Mouse (Mus musculus) liver, embryonic 15.5 days (tissue): ENCODE results near the gene Ybx2. TPM values are rescaled to one million over a fixed set of nuclear protein-coding genes. Genes with fewer than 3 reads are reported as not detected.
"Not testable (repeated sequence)": the region's sequence is repeated elsewhere in the genome, so short reads cannot be mapped to it uniquely, and the experiment has no call there.

ENCODE experiments used
- ATAC-seq: fragments of 200-750 bp; cut with Nextera tagmentation; 2 replicates; pipeline ENCODE4 v1.8.0; 2017; ENCODE audit warnings: moderate number of reproducible peaks, mild to moderate bottlenecking, moderate library complexity; ENCODE audit not compliant: insufficient read depth
- H3K27ac ChIP-seq: fragments of 300-500 bp; sonication (generic); replicated peaks from 2 replicates; pipeline ENCODE4 v1.5.1; 2015; ENCODE audit warnings: mild to moderate bottlenecking, inconsistent platforms
- H3K27me3 ChIP-seq: fragments of 300-500 bp; sonication (generic); 2 replicates; pipeline ENCODE4 v1.6.1; 2015; ENCODE audit warnings: mild to moderate bottlenecking, inconsistent platforms
- H3K36me3 ChIP-seq: fragments of 300-500 bp; sonication (generic); replicated peaks from 2 replicates; pipeline ENCODE4 v1.6.1; 2015; ENCODE audit warnings: moderate library complexity, mild to moderate bottlenecking, inconsistent platforms
- H3K4me1 ChIP-seq: fragments of 300-500 bp; sonication (generic); replicated peaks from 2 replicates; pipeline ENCODE4 v1.6.1; 2015; ENCODE audit warnings: inconsistent platforms
- H3K4me2 ChIP-seq: fragments of 300-500 bp; sonication (generic); 2 replicates; pipeline ENCODE4 v1.6.1; 2015; ENCODE audit warnings: moderate library complexity, mild to moderate bottlenecking, inconsistent platforms
- H3K4me3 ChIP-seq: fragments of 300-500 bp; sonication (generic); replicated peaks from 2 replicates; pipeline ENCODE4 v1.5.1; 2015; ENCODE audit warnings: mild to moderate bottlenecking, inconsistent platforms
- H3K9ac ChIP-seq: fragments of 300-500 bp; sonication (generic); 2 replicates; pipeline ENCODE4 v1.6.1; 2015; ENCODE audit warnings: moderate library complexity, mild to moderate bottlenecking, inconsistent platforms
- H3K9me3 ChIP-seq: fragments of 300-500 bp; sonication (generic); replicated peaks from 2 replicates; pipeline ENCODE4 v1.6.1; 2016; ENCODE audit warnings: inconsistent platforms
- WGBS: fragments of 180-500 bp; shearing (Covaris S2); methylation state at CpG from one replicate; pipeline ENCODE4 v1.1.7; 2015; ENCODE audit warnings: mixed read lengths; ENCODE audit not compliant: insufficient replicate concordance; 5-methylcytosine and 5-hydroxymethylcytosine counted together
- polyA plus RNA-seq: library from polyadenylated mRNA; unstranded; fragments of >200 nt; fragmentation: Nextera tagmentation; extraction: Ambion mirVana; gene quantifications from 2 replicates; pipeline ENCODE4 v1.2.1, GENCODE M21; 2015

Ybx2 gene
- polyA plus RNA-seq, 1 experiment from 2014 or later = not detected

DNA sequence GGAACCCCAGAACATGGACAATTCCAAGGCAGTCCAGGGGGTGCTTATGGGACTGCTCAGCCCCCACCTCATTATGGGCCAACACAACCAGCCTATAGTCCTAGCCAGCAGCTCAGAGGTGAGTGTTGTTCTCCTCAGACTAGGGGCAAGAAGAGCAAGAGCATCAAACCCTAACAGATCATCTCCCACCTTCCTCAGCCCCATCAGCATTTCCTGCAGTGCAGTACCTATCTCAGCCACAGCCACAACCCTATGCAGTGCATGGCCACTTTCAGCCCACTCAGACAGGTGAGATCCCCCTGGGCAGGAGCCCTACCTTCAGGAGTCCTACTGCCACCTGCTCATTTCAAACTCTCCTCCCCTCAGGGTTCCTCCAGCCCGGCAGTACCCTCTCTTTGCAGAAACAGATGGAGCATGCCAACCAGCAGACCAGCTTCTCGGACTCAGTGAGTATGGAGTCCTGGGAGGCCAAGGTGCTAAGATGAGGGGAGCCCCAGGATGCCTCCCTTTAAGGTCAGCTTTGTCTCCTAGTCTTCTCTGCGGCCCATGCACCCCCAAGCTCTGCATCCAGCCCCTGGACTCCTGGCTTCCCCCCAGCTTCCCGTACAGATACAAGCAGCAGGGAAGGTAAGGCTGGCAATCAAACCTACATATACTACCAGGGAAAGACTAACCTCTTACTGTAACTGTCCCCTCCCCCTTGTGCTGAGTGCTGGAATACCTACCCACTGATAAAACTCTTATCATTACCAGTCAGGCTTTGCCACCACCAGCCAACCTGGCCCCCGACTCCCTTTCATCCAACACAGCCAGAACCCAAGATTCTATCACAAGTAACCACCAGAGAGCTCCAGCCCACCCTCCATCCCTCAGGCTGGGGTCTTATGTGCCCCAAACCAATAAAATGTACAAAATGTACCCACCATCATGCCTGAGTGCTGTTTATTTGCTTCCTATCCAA lies 19.6 kb upstream of the Ybx2 start:
- peak; percentile 62 for ATAC-seq
- Histone ChIP-seq H3K27me3 (no peaks in the 10 kb centered on the region), H3K4me2 (peak overlapping the region; percentile 90), H3K4me3 (peak overlapping the region; percentile 86), H3K4me1 (peaks cover 64% of the 10 kb centered on the region), H3K36me3 (peaks cover 74% of the 10 kb centered on the region), H3K9ac (peak overlapping the region; percentile 90), H3K9me3 (no peaks in the 10 kb centered on the region), H3K27ac (peak overlapping the region; percentile 97)
- WGBS = 17% methylated on average over 5 of the region's 5 CpGs

DNA sequence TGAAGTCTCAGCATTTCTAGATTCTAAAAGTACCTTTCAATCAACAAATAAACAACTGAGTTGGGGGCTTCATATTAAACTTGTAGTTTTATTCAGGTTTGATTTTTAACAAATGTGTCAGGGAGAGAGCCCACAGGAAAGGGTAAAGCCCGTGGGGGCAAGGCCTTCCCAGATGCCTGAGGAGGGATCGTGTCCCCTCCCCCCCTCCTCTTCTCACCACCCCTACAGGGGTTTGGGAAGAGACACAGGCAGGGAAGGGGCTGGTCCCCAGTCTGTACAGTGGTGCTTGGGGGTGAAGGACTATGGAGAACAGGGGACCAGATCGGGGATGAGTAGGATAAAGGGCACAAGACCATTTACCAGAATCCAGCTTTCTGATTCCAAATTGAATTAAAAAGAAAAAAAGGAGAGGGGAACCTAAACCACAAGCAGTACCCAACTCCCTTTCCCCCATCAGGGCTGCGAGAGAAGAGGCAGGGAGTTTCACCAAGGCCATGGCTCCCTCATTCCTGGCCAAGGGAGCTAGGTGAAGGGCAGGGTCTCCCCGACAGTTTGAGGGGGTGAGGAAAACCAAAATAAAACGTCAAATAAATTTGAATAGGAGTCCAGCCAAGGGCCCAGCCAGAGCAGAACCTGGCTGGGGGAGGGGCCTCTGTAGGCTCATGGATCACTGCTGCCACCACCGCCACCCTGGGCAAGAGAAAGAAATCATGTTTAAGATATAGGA lies 18.8 kb upstream of the Ybx2 start:
- peak overlapping the region; percentile 97 for H3K27ac ChIP-seq
- peak overlapping the region; percentile 86 for H3K4me3 ChIP-seq
- H3K9me3 ChIP-seq, H3K27me3 ChIP-seq, ATAC-seq: not testable (repeated sequence)
- H3K4me2 ChIP-seq = peak overlapping the region; percentile 90
- H3K36me3 ChIP-seq = peaks cover 65% of the 10 kb centered on the region
- 22% methylated on average over 7 of the region's 7 CpGs for WGBS
- H3K9ac ChIP-seq = peak overlapping the region; percentile 90
- H3K4me1 ChIP-seq = peaks cover 64% of the 10 kb centered on the region

DNA sequence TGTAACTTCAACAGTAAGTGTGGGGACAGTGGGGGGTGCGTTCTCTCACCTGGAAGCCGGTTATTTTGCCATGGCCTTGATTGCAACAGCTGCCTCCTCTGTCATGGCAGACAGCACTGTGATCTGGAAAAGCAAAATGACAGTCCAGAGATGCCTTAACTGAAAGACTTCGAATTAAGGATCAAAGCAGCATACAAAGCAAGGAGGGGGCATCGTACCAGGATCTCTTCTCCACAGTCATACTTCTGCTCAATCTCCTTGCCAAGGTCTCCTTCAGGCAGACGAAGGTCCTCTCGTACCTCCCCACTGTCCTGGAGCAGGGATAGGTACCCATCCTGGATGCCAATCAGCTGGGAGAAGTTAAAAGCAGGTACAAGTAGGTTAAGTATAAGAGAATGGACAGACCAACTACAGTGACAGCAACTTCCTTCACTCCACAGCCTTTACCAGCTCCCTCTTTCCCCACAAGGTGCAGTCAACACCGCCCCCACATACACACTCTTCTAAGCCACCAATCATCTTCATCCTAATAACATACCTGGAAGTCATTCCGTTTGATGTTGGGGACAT lies 18.1 kb upstream of the Ybx2 start:
- H3K9ac ChIP-seq = peak overlapping the region; percentile 20; the same call in 1 of the 2 replicates
- H3K27me3 ChIP-seq = no peaks in the 10 kb centered on the region
- H3K4me3 ChIP-seq = peak overlapping the region; percentile 86
- peaks cover 69% of the 10 kb centered on the region for H3K4me1 ChIP-seq
- ATAC-seq = no peak
- WGBS = 64% methylated on average over 8 of the region's 8 CpGs
- peaks cover 59% of the 10 kb centered on the region for H3K36me3 ChIP-seq
- H3K9me3 ChIP-seq = no peaks in the 10 kb centered on the region
- H3K4me2 ChIP-seq = peak overlapping the region; percentile 90
- peak overlapping the region; percentile 97 for H3K27ac ChIP-seq

DNA sequence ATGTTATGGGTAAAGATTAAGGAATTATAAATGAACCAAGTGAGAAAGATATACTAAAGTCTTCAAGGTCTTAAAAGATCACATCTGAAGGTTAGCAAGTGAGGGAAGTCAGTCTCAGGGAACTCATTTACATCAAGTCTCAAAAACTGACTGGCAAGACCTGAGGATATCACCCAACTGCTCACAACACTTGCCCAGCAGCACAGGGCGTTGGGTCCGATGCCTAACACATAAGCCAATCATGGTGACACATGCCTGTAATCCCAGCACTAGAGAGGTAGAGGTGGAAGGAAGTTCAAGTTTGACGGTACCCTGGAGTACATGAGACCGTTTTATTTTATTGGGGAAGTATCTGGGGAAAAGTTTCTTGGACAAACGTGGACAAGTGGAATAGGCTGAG lies 17.5 kb upstream of the Ybx2 start:
- H3K36me3 ChIP-seq = peaks cover 52% of the 10 kb centered on the region
- H3K9ac ChIP-seq = peak overlapping the region; percentile 20; the same call in 1 of the 2 replicates
- peak overlapping the region; percentile 90 for H3K4me2 ChIP-seq
- H3K9me3 ChIP-seq = no peaks in the 10 kb centered on the region
- H3K4me3 ChIP-seq = peak overlapping the region; percentile 88; the same call in 1 of the 2 replicates
- ATAC-seq = no peak
- peak overlapping the region; percentile 97 for H3K27ac ChIP-seq
- no peaks in the 10 kb centered on the region for H3K27me3 ChIP-seq
- H3K4me1 ChIP-seq = peaks cover 70% of the 10 kb centered on the region
- WGBS = 66% methylated on average over 5 of the region's 5 CpGs

DNA sequence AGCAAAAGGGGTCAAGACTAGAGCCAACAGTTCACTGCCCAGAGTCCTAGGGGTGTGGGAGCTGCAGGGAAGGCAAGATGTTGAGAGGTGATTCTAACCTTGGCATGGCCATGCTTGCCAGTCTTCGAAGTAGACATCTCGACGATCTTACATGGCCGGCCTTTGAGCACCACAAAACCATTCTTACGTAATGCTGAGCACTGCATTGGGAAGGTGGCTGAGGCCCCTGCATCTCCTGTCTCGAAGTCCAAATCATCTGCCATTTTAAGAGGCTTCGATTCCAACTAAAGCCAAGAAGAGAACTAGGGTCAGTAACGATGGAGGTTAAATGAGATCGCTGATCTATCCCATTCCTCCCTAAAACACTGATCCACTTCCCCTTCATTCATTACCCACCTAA lies 16.5 kb upstream of the Ybx2 start:
- Histone ChIP-seq H3K9me3 (no peaks in the 10 kb centered on the region), H3K4me1 (peaks cover 74% of the 10 kb centered on the region), H3K9ac (peak overlapping the region; percentile 97), H3K4me3 (peak overlapping the region; percentile 88), H3K27ac (peak overlapping the region; percentile 97), H3K4me2 (peak overlapping the region; percentile 90), H3K27me3 (no peaks in the 10 kb centered on the region), H3K36me3 (peaks cover 50% of the 10 kb centered on the region)
- no peak for ATAC-seq
- 40% methylated on average over 9 of the region's 9 CpGs for WGBS

DNA sequence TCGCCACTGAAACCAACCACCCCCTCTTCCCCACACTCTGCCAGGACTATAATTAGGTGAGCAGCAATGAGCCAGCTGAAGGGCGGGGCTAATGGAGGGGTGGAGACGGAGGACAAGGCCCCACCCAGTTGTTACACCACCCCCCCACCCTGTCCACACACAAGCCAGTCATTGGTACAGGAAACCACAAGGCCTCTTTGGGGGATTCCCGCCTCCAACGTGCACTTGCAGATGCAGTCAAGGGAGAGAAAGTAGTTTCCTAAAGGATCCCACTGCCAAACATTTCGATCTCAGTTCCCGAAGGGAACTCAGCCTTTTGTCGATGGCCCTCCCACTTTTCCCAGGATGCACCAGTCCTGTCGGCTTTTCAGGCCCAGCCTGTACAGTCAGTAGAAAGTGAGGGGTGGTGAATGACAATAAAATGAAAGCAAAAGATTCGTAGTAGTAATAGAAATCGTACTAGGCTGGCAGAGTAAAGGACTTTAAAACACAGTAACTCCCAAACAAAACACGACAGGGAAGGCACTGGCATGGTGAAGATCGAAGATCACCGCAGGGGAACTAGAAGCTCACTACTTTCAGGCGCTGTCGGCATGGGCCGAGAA lies 15.8 kb upstream of the Ybx2 start:
- H3K36me3 ChIP-seq = peaks cover 48% of the 10 kb centered on the region
- H3K27ac ChIP-seq = peak overlapping the region; percentile 97
- peak overlapping the region; percentile 88 for H3K4me3 ChIP-seq
- H3K4me1 ChIP-seq = peaks cover 72% of the 10 kb centered on the region
- no peaks in the 10 kb centered on the region for H3K9me3 ChIP-seq
- under 1% methylated on average over 17 of the region's 17 CpGs for WGBS
- no peaks in the 10 kb centered on the region for H3K27me3 ChIP-seq
- H3K9ac ChIP-seq = peak overlapping the region; percentile 97
- peak; percentile 38 for ATAC-seq
- H3K4me2 ChIP-seq = peak overlapping the region; percentile 90

DNA sequence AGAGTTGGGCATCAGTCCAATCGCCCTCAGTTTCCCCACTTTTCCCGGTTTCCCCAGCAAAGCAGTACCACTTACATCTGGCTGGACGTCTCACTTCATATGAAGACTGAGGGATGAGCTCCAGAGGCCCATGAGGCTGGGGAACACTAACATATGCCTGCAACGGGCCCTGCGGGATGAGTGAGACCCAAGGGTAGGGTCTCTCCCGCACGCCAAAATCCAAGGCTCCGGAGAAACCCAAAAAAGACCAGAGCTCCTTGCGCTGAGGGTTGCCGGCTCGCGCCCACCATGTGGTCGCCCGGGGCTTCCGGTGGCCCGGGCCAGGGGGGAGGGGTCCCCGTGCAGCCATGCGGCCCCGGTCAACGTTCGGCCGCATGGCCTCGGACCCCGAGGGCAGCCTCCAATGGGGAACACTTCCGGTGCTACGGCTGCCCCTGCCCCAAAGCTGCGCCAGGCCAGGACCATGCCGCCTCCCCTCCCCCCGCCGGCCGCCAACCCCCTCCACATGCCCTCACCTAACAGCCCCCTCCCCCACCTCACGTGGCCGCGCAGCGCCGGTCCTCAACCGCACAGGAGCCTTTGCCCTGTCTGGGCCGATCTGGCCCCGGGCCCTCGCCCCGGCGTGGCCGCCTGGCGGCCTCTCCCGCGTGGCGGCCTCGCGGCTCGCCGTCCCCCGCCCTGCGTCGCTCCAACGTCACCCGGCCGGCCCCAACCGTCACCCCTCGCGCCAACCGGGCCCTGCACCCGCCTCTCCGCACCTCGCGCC lies 15.1 kb upstream of the Ybx2 start:
- Histone ChIP-seq H3K27me3 (no peaks in the 10 kb centered on the region), H3K9ac (peak overlapping the region; percentile 97), H3K4me1 (peaks cover 65% of the 10 kb centered on the region), H3K27ac (peak overlapping the region; percentile 97), H3K36me3 (peaks cover 41% of the 10 kb centered on the region), H3K4me3 (peak overlapping the region; percentile 88), H3K4me2 (peak overlapping the region; percentile 90), H3K9me3 (no peaks in the 10 kb centered on the region)
- under 1% methylated on average over 63 of the region's 65 CpGs for WGBS
- ATAC-seq = peak; percentile 11

DNA sequence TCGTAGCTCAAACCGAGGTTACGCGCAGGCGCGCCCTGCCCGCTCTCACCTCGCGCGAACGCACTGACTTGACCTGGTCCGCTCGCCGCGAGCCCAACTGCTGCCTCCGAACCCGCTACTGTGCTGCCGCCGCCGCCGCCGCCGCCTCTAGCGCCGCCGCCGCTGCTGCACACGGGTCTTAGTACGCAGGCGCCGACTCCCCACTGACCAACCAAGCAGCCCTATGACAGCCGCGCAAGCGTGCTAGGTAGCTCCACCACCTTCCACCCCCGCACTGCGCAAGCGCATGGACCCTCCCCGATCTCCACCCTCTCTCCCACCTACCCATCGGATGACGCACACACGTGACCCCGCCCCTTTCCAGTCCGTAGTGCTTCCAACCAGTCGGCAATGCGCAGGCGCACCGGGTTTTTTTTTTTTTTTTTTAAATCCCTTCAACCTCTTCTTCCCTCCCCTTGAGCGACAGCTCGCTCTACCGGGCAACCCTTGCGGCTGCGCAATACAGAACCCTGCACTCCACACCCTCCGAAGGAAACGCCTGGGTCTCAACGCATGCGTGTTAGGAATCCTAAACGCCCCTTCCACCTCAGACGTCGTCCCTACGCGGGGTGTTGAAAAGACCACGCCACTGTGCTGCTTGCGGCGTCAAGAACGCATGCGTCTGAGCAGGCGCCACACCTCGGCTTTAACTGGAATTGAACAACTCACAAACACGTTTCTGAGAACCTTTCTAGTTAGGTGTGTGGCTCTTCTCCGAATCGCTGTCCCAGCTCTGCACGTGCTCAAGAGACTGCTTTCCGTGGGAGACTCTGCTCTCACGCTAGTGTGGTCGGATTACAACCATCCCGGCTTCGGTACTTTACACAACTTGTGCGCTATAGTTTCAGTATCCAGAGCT lies 14.2 kb upstream of the Ybx2 start, which contains the start of gene Eif5a:
Gene Eif5a (minus strand): TSS at position 845 of the 898 bp plus-strand sequence.
- Histone ChIP-seq H3K36me3 (peaks cover 32% of the 10 kb centered on the region), H3K4me1 (peaks cover 56% of the 10 kb centered on the region), H3K9ac (peak within 1 kb of the TSS; percentile 97), H3K27ac (peak within 1 kb of the TSS; percentile 97), H3K9me3 (no peaks in the 10 kb centered on the region), H3K4me2 (peak within 1 kb of the TSS; percentile 90), H3K4me3 (peak within 1 kb of the TSS; percentile 88), H3K27me3 (no peaks in the 10 kb centered on the region)
- WGBS = under 1% methylated on average over 78 of the region's 78 CpGs
- peak; percentile 90 for ATAC-seq

DNA sequence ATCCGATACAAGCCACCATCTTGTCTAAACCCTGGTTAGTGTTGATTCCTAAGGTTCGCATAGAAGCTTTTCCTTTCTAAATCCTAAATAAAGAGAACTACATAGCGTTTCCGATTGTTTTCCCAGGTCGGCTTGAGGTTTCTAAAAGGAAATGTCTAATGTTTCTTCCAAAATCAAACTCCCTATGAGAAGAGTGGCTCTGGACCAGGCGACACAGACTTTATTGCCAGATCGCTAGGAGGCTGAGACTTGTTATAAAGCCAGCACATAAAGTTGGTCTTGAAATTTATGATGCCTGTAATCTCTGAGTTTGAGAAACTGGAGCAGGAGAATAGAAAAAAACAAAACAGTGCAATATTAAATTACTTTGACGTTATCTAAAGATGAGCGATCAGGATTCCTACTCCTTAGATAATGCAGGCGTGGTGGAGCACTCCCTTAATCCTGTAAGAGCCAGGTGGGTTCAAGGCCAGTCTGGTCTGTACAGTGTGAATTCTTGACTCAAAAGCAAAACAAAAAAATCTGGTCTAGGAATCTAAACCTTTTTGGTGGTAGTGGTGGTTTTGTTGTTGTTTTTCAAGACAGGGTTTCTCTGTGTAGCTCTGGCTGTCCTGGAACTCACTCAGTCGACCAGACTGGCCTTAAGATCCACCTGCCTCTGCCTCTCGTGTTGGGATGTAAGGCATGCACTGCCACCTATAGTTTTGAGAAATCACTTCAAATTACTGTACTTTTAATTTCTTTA lies 13.4 kb upstream of the Ybx2 start:
- H3K27ac ChIP-seq = peak overlapping the region; percentile 97

More for the DNA sequence above, 13.4 kb upstream of the Ybx2 start:
- H3K9ac ChIP-seq = peak overlapping the region; percentile 67
- peaks cover 48% of the 10 kb centered on the region for H3K4me1 ChIP-seq
- WGBS = 3% methylated on average over 12 of the region's 12 CpGs
- no peaks in the 10 kb centered on the region for H3K9me3 ChIP-seq
- peak overlapping the region; percentile 90 for H3K4me2 ChIP-seq
- no peak for ATAC-seq
- H3K27me3 ChIP-seq = no peaks in the 10 kb centered on the region
- H3K4me3 ChIP-seq = peak overlapping the region; percentile 88
- peaks cover 23% of the 10 kb centered on the region for H3K36me3 ChIP-seq
